Mouse (Mus musculus): ENCODE measurements around the gene Setd1b. TPM values are rescaled to one million over a fixed set of nuclear protein-coding genes. Genes with fewer than 3 reads are reported as not detected.

The Setd1b gene
- polyA plus RNA-seq, 1 experiment = 20.8 TPM

- TF ChIP-seq FLI1 (IDR thresholded peaks at IDR 0.05; ENCODE audit: low read length) = no peak
- no peak for TF ChIP-seq GATA1 (IDR thresholded peaks at IDR 0.05; ENCODE audit: borderline replicate concordance, low read length)
- peaks cover 97% of the 10 kb centered on the region for H3K36me3 ChIP-seq (replicated peaks; ENCODE audit: low read length)
Measured at GRCm38 (mm10) chr5:123156763-123157162, 14.8 kb downstream of the Setd1b start.

GRCm38 (mm10) chr5:123157972-123158371 lies 16.0 kb downstream of the Setd1b start:
- no peaks in the 10 kb centered on the region for H3K9me3 ChIP-seq
- peaks cover 38% of the 10 kb centered on the region for H3K4me1 ChIP-seq
- TF ChIP-seq FLI1 (IDR thresholded peaks at IDR 0.05; ENCODE audit: low read length) (no peak), GATA1 (IDR thresholded peaks at IDR 0.05; ENCODE audit: borderline replicate concordance, low read length) (no peak)
- H3K4me3 ChIP-seq (replicated peaks) = no peak overlapping the region
- peaks cover 97% of the 10 kb centered on the region for H3K36me3 ChIP-seq (replicated peaks; ENCODE audit: low read length)
- H3K27me3 ChIP-seq (replicated peaks) = no peaks in the 10 kb centered on the region

More at GRCm38 (mm10) chr5:123156763-123157162, 14.8 kb downstream of the Setd1b start:
- Histone ChIP-seq H3K9me3 (no peaks in the 10 kb centered on the region), H3K27me3 (replicated peaks) (no peaks in the 10 kb centered on the region), H3K4me3 (replicated peaks) (no peak overlapping the region), H3K4me1 (peaks cover 45% of the 10 kb centered on the region)

- H3K4me1 ChIP-seq = peaks cover 34% of the 10 kb centered on the region
- no peak overlapping the region for H3K4me3 ChIP-seq (replicated peaks)
- no peak for TF ChIP-seq GATA1 (IDR thresholded peaks at IDR 0.05; ENCODE audit: borderline replicate concordance, low read length)
- no peak for TF ChIP-seq FLI1 (IDR thresholded peaks at IDR 0.05; ENCODE audit: low read length)
- peaks cover 97% of the 10 kb centered on the region for H3K36me3 ChIP-seq (replicated peaks; ENCODE audit: low read length)
- H3K9me3 ChIP-seq = no peaks in the 10 kb centered on the region
- H3K27me3 ChIP-seq (replicated peaks) = no peaks in the 10 kb centered on the region
Measured at GRCm38 (mm10) chr5:123159446-123159845, 17.5 kb downstream of the Setd1b start.

GRCm38 (mm10) chr5:123159866-123160265 lies 17.9 kb downstream of the Setd1b start:
- TF ChIP-seq FLI1 (IDR thresholded peaks at IDR 0.05; ENCODE audit: low read length) (no peak), GATA1 (IDR thresholded peaks at IDR 0.05; ENCODE audit: borderline replicate concordance, low read length) (no peak)
- no peaks in the 10 kb centered on the region for H3K27me3 ChIP-seq (replicated peaks)
- H3K4me1 ChIP-seq = peaks cover 32% of the 10 kb centered on the region
- no peaks in the 10 kb centered on the region for H3K9me3 ChIP-seq
- H3K4me3 ChIP-seq (replicated peaks) = no peak overlapping the region
- peaks cover 96% of the 10 kb centered on the region for H3K36me3 ChIP-seq (replicated peaks; ENCODE audit: low read length)

GRCm38 (mm10) chr5:123160341-123160740 lies 18.3 kb downstream of the Setd1b start:
- Histone ChIP-seq H3K9me3 (no peaks in the 10 kb centered on the region), H3K36me3 (replicated peaks; ENCODE audit: low read length) (peaks cover 93% of the 10 kb centered on the region), H3K27me3 (replicated peaks) (no peaks in the 10 kb centered on the region), H3K4me3 (replicated peaks) (no peak overlapping the region), H3K4me1 (peaks cover 32% of the 10 kb centered on the region)
- TF ChIP-seq FLI1 (IDR thresholded peaks at IDR 0.05; ENCODE audit: low read length) (no peak), GATA1 (IDR thresholded peaks at IDR 0.05; ENCODE audit: borderline replicate concordance, low read length) (no peak)

GRCm38 (mm10) chr5:123162942-123163341 lies 20.9 kb downstream of the Setd1b start:
- TF ChIP-seq FLI1 (IDR thresholded peaks at IDR 0.05; ENCODE audit: low read length) (no peak), GATA1 (IDR thresholded peaks at IDR 0.05; ENCODE audit: borderline replicate concordance, low read length) (no peak)
- H3K27me3 ChIP-seq (replicated peaks) = no peaks in the 10 kb centered on the region
- peaks cover 92% of the 10 kb centered on the region for H3K36me3 ChIP-seq (replicated peaks; ENCODE audit: low read length)
- H3K9me3 ChIP-seq = no peaks in the 10 kb centered on the region
- H3K4me1 ChIP-seq = peaks cover 20% of the 10 kb centered on the region
- no peak overlapping the region for H3K4me3 ChIP-seq (replicated peaks)

- no peaks in the 10 kb centered on the region for H3K9me3 ChIP-seq
- H3K27me3 ChIP-seq (replicated peaks) = no peaks in the 10 kb centered on the region
- no peak for TF ChIP-seq GATA1 (IDR thresholded peaks at IDR 0.05; ENCODE audit: borderline replicate concordance, low read length)
- no peak for TF ChIP-seq FLI1 (IDR thresholded peaks at IDR 0.05; ENCODE audit: low read length)
- peaks cover 68% of the 10 kb centered on the region for H3K36me3 ChIP-seq (replicated peaks; ENCODE audit: low read length)
- peaks cover 17% of the 10 kb centered on the region for H3K4me1 ChIP-seq
- no peak overlapping the region for H3K4me3 ChIP-seq (replicated peaks)
Measured at GRCm38 (mm10) chr5:123166437-123166836, 24.4 kb downstream of the Setd1b start.

- Histone ChIP-seq H3K36me3 (replicated peaks; ENCODE audit: low read length) (peaks cover 57% of the 10 kb centered on the region), H3K4me1 (peaks cover 17% of the 10 kb centered on the region)
Measured at GRCm38 (mm10) chr5:123167591-123167990, 25.6 kb downstream of the Setd1b start.

GRCm38 (mm10) chr5:123169284-123169683 lies 27.3 kb downstream of the Setd1b start, which contains the start of gene Psmd9:
Gene Psmd9, plus strand, starts transcription at chr5:123169413.
- H3K4me1 ChIP-seq = peaks cover 17% of the 10 kb centered on the region
- H3K4me3 ChIP-seq (replicated peaks) = peak within 1 kb of the TSS; percentile 38
- TF ChIP-seq GATA1 (IDR thresholded peaks at IDR 0.05; ENCODE audit: borderline replicate concordance, low read length) (no peak), FLI1 (IDR thresholded peaks at IDR 0.05; ENCODE audit: low read length) (no peak)
- H3K36me3 ChIP-seq (replicated peaks; ENCODE audit: low read length) = peaks cover 40% of the 10 kb centered on the region
- no peaks in the 10 kb centered on the region for H3K9me3 ChIP-seq
- H3K27me3 ChIP-seq (replicated peaks) = peaks cover 2% of the 10 kb centered on the region

More at GRCm38 (mm10) chr5:123167591-123167990, 25.6 kb downstream of the Setd1b start:
- Histone ChIP-seq H3K27me3 (replicated peaks) (no peaks in the 10 kb centered on the region), H3K9me3 (no peaks in the 10 kb centered on the region), H3K4me3 (replicated peaks) (no peak overlapping the region)
- TF ChIP-seq FLI1 (IDR thresholded peaks at IDR 0.05; ENCODE audit: low read length) (no peak), GATA1 (IDR thresholded peaks at IDR 0.05; ENCODE audit: borderline replicate concordance, low read length) (no peak)

- H3K4me3 ChIP-seq (replicated peaks) = no peak overlapping the region
- peaks cover 34% of the 10 kb centered on the region for H3K36me3 ChIP-seq (replicated peaks; ENCODE audit: low read length)
Measured at GRCm38 (mm10) chr5:123170365-123170764, 28.4 kb downstream of the Setd1b start.

More at GRCm38 (mm10) chr5:123170365-123170764, 28.4 kb downstream of the Setd1b start:
- Histone ChIP-seq H3K9me3 (peaks cover 8% of the 10 kb centered on the region), H3K4me1 (peaks cover 17% of the 10 kb centered on the region), H3K27me3 (replicated peaks) (peaks cover 12% of the 10 kb centered on the region)
- TF ChIP-seq FLI1 (IDR thresholded peaks at IDR 0.05; ENCODE audit: low read length) (no peak), GATA1 (IDR thresholded peaks at IDR 0.05; ENCODE audit: borderline replicate concordance, low read length) (no peak)

Measured in megakaryocyte, embryonic 14.5 days (primary cell).